Mouse (Mus musculus) midbrain, postnatal 0 days (tissue): Measurements from ENCODE around the gene Tulp4. TPM values are rescaled to one million over a fixed set of nuclear protein-coding genes. Genes with fewer than 3 reads are reported as not detected.

Source experiments
- ATAC-seq: fragments of 200-750 bp; cut with Nextera tagmentation; 2 replicates; pipeline ENCODE4 v1.8.0; 2017; ENCODE audit warnings: moderate number of reproducible peaks, mild to moderate bottlenecking, moderate TSS enrichment, moderate library complexity; ENCODE audit not compliant: low FRiP score
- DNase-seq: peaks from one replicate; pipeline ENCODE4 v3.0.0-alpha.2; 2015; ENCODE audit warnings: low spot score
- H3K27ac ChIP-seq: fragments of 300-500 bp; sonication (generic); 2 replicates; pipeline ENCODE4 v1.5.1; 2014; ENCODE audit warnings: low read depth, mild to moderate bottlenecking, low read length, mixed read lengths
- H3K27me3 ChIP-seq: fragments of 300-500 bp; sonication (generic); 2 replicates; pipeline ENCODE4 v1.6.1; 2014; ENCODE audit warnings: low read length, control low read depth, mixed read lengths; ENCODE audit not compliant: insufficient read depth
- H3K36me3 ChIP-seq: fragments of 300-500 bp; sonication (generic); 2 replicates; pipeline ENCODE4 v1.6.1; 2014; ENCODE audit warnings: low read length, control low read depth, mixed read lengths; ENCODE audit not compliant: insufficient read depth
- H3K4me1 ChIP-seq: fragments of 300-500 bp; sonication (generic); 2 replicates; pipeline ENCODE4 v1.6.1; 2014; ENCODE audit warnings: mild to moderate bottlenecking, control low read depth, antibody characterized with exemption, low read length, mixed read lengths; ENCODE audit not compliant: insufficient read depth
- H3K4me2 ChIP-seq: fragments of 300-500 bp; sonication (generic); 2 replicates; pipeline ENCODE4 v1.6.1; 2014; ENCODE audit warnings: low read depth, mild to moderate bottlenecking, low read length, mixed read lengths; ENCODE audit not compliant: poor library complexity, severe bottlenecking
- H3K4me3 ChIP-seq: fragments of 300-500 bp; sonication (generic); 2 replicates; pipeline ENCODE4 v1.5.1; 2014; ENCODE audit warnings: low read depth, mild to moderate bottlenecking, low read length, moderate library complexity
- H3K9ac ChIP-seq: fragments of 300-500 bp; sonication (generic); replicated peaks from 2 replicates; pipeline ENCODE4 v1.6.1; 2014; ENCODE audit warnings: mild to moderate bottlenecking, low read length, moderate library complexity, mixed read lengths; ENCODE audit not compliant: poor library complexity, severe bottlenecking
- H3K9me3 ChIP-seq: fragments of 300-500 bp; sonication (generic); 2 replicates; pipeline ENCODE4 v1.6.1; 2016; ENCODE audit warnings: low read length, control low read depth
- CTCF ChIP-seq: IDR thresholded peaks from 2 replicates; pipeline ENCODE4 v1.5.1; 2016; ENCODE audit warnings: antibody characterized with exemption, mild to moderate bottlenecking
- WGBS: fragments of 180-500 bp; shearing (Covaris S2); extraction: QIAGEN DNeasy Blood & Tissue Kit; methylation state at CpG from one replicate; pipeline ENCODE4 v1.1.7; 2014; 5-methylcytosine and 5-hydroxymethylcytosine counted together
- polyA plus RNA-seq: library from polyadenylated mRNA; unstranded; fragments of >200 nt; fragmentation: Nextera tagmentation; extraction: Ambion mirVana; gene quantifications from 2 replicates; pipeline ENCODE4 v1.2.1, GENCODE M21; 2015
- total RNA-seq: library from RNA; depleted of rRNA; stranded (reverse); fragments of >200 nt; gene quantifications from 2 replicates; pipeline ENCODE4 v1.2.3, GENCODE M21; 2014

Tulp4 gene
- total and polyA plus RNA-seq, 2 experiments from 2014 or later, result 87.9 to 268 TPM

- no peak for ATAC-seq
- H3K36me3 ChIP-seq, result peaks cover 22% of the 10 kb centered on the region
- no peak overlapping the region for H3K27ac ChIP-seq
- WGBS, result 93% methylated on average over 1 of the region's 1 CpGs
- H3K27me3 ChIP-seq, result no peaks in the 10 kb centered on the region
- no peak overlapping the region for H3K4me2 ChIP-seq
- no peak overlapping the region for H3K4me3 ChIP-seq
- no peaks in the 10 kb centered on the region for H3K9me3 ChIP-seq
- DNase-seq, result no peak
- no peak overlapping the region for H3K9ac ChIP-seq
- no peaks in the 10 kb centered on the region for H3K4me1 ChIP-seq
- no peak for TF ChIP-seq CTCF
Observed at GRCm38 (mm10) chr17:6195390-6195789, 89.2 kb downstream of the Tulp4 start.

- DNase-seq (no peak), ATAC-seq (no peak)
- no peak overlapping the region for H3K9ac ChIP-seq
- H3K27me3 ChIP-seq, result no peaks in the 10 kb centered on the region
- H3K9me3 ChIP-seq, result no peaks in the 10 kb centered on the region
- H3K36me3 ChIP-seq, result peaks cover 27% of the 10 kb centered on the region
- no peaks in the 10 kb centered on the region for H3K4me1 ChIP-seq
- no peak overlapping the region for H3K4me3 ChIP-seq
- no peak overlapping the region for H3K4me2 ChIP-seq
- no peak for TF ChIP-seq CTCF
- 68% methylated on average over 7 of the region's 7 CpGs for WGBS
- no peak overlapping the region for H3K27ac ChIP-seq
Observed at GRCm38 (mm10) chr17:6197491-6197890, 91.3 kb downstream of the Tulp4 start.

- no peak for DNase-seq
- 94% methylated on average over 6 of the region's 6 CpGs for WGBS
- Histone ChIP-seq H3K27me3 (no peaks in the 10 kb centered on the region), H3K36me3 (peaks cover 31% of the 10 kb centered on the region), H3K4me3 (no peak overlapping the region), H3K9ac (no peak overlapping the region), H3K4me2 (no peak overlapping the region), H3K27ac (no peak overlapping the region), H3K9me3 (no peaks in the 10 kb centered on the region), H3K4me1 (no peaks in the 10 kb centered on the region)
- TF ChIP-seq CTCF, result no peak
- no peak for ATAC-seq
Observed at GRCm38 (mm10) chr17:6198670-6199069, 92.4 kb downstream of the Tulp4 start.

- no peak for TF ChIP-seq CTCF
- H3K9me3 ChIP-seq, result no peaks in the 10 kb centered on the region
- ATAC-seq (no peak), DNase-seq (no peak)
- H3K36me3 ChIP-seq, result peaks cover 35% of the 10 kb centered on the region
- no peak overlapping the region for H3K4me2 ChIP-seq
- H3K4me1 ChIP-seq, result no peaks in the 10 kb centered on the region
- H3K9ac ChIP-seq, result no peak overlapping the region
- no peaks in the 10 kb centered on the region for H3K27me3 ChIP-seq
- H3K4me3 ChIP-seq, result no peak overlapping the region
- H3K27ac ChIP-seq, result no peak overlapping the region
- 71% methylated on average over 4 of the region's 4 CpGs for WGBS
Observed at GRCm38 (mm10) chr17:6199166-6199565, 92.9 kb downstream of the Tulp4 start.

- TF ChIP-seq CTCF, result no peak
- peak; percentile 33 for DNase-seq
Observed at GRCm38 (mm10) chr17:6201522-6202250, 95.4 kb downstream of the Tulp4 start.

GRCm38 (mm10) chr17:6202389-6203110 lies 96.3 kb downstream of the Tulp4 start:
- H3K9me3 ChIP-seq, result no peaks in the 10 kb centered on the region
- no peak overlapping the region for H3K4me3 ChIP-seq
- no peak overlapping the region for H3K9ac ChIP-seq
- TF ChIP-seq CTCF, result no peak
- no peak for ATAC-seq
- WGBS, result 83% methylated on average over 14 of the region's 14 CpGs
- H3K36me3 ChIP-seq, result peaks cover 39% of the 10 kb centered on the region
- no peak overlapping the region for H3K27ac ChIP-seq
- H3K4me1 ChIP-seq, result no peaks in the 10 kb centered on the region
- no peak for DNase-seq
- H3K27me3 ChIP-seq, result no peaks in the 10 kb centered on the region
- H3K4me2 ChIP-seq, result no peak overlapping the region

More at GRCm38 (mm10) chr17:6201522-6202250, 95.4 kb downstream of the Tulp4 start:
- WGBS, result 91% methylated on average over 14 of the region's 14 CpGs
- Histone ChIP-seq H3K9ac (no peak overlapping the region), H3K4me2 (no peak overlapping the region), H3K4me3 (no peak overlapping the region), H3K36me3 (peaks cover 40% of the 10 kb centered on the region), H3K4me1 (no peaks in the 10 kb centered on the region), H3K9me3 (no peaks in the 10 kb centered on the region), H3K27ac (no peak overlapping the region), H3K27me3 (no peaks in the 10 kb centered on the region)
- ATAC-seq, result no peak
